Mouse (Mus musculus) heart, postnatal 10 days (tissue): ENCODE measurements around the gene Sbf2. TPM values are rescaled to one million over a fixed set of nuclear protein-coding genes. Genes with fewer than 3 reads are reported as not detected.
"Not testable (repeated sequence)": the region's sequence is repeated elsewhere in the genome, so short reads cannot be mapped to it uniquely, and the experiment has no call there.

ENCODE experiments used
- DNase-seq, 2 experiments: peaks; one replicate each; pipeline ENCODE4 v3.0.0; 2021
- intact Hi-C: fragments of 180-260 bp; cut with DNase I; formaldehyde crosslinking; loops from one replicate; pipeline ENCODE4 v1.15.1; 2025
- total RNA-seq, 2 experiments: library from RNA; stranded (reverse); gene quantifications; 2 replicates each; pipeline ENCODE4 v1.2.3; 2021

Sbf2 gene
- total RNA-seq, result 10 to 100 TPM; 58.8 to 64.6 TPM

DNA sequence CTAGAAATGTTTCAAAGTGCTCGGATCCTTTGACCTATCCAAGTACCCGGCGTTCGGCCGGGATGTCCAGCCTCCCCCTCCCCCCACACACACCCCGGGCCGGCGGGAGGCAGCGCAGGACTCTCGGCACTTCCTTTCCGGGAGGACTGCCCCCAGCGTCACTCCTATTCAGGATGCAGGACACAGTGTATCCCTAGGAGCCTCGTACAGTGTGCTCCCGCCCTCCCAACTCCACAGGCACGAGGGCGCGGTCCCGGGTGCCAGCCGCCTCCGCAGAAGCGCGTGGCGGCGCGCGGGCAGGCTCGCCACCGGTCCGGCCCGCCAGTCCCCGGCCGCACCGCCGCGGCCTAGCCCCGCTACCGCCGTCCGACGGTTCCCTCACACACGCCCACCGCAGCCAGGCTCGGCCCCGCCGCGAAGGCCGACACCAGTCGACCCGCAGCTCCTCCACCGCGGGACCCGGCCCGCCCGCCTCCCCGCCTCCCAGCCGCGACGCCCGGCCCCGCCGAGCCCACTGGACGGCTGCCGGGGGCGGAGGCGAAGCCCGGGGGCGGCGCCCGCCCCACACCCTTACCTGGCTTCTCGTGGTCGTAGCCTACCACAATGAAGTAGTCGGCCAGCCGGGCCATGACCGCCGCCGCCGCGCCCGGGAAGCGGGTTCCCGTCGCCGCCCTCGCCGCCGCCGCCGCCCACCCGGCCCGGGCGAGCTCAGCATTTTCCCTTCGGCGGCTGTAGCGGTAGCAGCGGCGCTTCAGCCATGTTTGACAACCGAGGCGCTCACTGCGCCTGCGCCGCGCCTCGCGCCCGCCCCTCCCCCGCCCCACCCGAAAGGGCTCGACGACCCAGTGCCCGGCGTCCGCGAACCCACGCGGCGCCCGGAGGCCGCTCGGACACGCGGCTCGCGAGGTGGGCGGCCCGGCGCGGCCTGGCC is at the start of gene Sbf2:
TSS of gene Sbf2 (minus strand) at position 790 of the 931 bp plus-strand sequence.
- intact Hi-C loops, result loop anchor here (2.0 kb wide), 1 partner anchor 14 kb away; no protein-coding TSS in a partner anchor

DNA sequence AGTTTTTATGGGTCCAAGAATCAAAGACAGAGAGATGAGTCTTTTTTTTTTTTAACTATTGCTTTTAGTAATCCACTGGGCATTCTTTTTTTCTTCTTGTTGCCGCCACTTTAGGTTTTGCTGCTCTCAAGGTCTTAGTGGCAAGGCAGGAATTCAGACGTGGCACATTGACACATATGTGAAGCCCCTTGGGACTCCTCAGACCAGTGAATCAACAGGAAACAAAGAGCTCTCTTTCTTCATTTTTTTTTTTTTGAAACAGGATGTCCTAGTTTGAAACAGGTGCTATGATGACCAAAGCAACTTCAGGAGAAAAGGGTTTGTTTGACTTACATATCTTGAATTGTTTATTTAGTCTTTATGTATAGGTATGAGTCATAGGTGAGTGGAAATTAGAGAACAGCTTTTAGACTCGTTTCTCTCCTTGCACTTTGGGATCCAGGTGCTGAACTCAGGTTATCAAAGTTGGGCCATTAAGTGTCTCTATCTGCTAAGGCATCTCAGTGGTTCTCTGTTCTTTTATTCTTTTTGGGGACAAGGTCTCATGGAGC is 43.7 kb upstream of the Sbf2 start:
- no peak for DNase-seq
- intact Hi-C loops, result no loop called here

More for the DNA sequence above, at the start of gene Sbf2:
- DNase-seq, result peak; percentile 90 to 91

DNA sequence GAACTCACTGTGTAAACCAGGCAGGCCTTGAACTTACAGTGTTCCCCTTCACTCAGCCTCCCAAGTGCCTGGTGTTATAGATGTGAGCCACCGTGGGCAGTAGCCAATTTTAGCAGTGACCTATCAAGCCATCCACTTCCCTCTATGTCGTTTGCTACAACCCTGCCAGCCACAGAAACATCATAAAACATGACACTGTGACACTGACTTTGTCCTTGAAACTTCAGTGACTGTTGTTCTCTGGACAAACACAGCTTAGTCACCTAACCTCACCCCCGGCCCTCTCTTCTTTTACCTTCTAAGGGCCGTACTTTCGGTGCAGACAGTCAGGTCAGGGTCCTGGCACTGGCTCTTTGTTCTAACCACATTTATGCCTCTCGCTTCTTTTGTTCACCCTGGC is 41.2 kb upstream of the Sbf2 start:
- intact Hi-C loops, result no loop called here
- DNase-seq, result no peak

DNA sequence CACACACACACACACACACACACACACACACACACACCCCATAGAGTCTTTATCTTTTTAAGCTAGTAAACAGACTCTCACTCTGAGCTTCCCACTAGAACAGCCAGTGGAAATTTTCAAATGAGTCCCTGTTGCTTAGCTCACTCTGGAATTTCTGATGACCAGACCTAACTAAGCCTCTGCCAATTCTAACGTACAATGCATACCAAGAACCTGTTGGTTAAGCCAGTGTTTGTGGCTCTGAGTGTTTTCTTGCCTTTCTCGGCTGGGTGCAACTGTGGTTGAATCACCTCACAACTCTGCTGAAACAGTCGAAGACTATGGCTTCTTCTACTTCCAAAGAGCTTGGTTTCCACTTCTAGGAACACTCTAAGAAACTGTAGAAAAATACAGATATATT is 40.5 kb upstream of the Sbf2 start:
- DNase-seq, result no peak
- intact Hi-C loops, result no loop called here

DNA sequence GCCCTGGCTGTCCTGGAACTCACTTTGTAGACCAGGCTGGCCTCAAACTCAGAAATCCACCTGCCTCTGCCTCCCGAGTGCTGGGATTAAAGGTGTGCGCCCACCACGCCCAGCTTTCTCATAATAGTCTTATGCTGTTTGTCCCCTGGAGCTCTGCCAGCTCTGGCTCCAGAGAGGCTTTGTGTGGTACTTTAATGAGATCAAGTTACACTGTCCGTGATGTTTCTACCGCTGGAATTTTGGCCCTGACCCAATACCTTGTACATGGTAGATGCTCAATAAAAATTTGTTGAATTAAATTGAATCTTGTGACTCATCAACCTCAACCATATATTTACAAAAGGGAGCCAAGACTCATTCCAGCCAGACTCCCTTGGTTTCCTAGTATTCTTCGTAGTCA is 36.4 kb upstream of the Sbf2 start:
- intact Hi-C loops, result no loop called here
- DNase-seq, result no peak

DNA sequence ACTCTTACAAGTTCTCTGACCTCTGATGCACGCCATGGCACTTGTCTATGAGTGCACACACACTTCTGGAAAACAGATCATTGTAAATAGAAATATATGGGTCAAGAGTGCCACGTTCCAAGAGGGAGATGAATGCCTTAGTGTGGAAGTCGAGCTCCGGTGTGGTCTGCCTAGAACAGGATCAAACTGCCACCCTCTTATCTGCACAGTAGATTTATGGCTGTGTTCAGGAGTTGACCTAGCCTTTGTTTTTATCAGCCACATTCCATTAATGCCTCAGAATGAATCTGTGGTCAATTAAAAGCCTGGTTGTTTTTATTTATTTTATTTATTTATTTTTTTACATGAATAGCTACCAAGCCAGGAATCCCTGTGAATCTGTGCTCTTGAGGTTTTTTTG is 35.8 kb upstream of the Sbf2 start:
- intact Hi-C loops, result no loop called here
- DNase-seq, result no peak

DNA sequence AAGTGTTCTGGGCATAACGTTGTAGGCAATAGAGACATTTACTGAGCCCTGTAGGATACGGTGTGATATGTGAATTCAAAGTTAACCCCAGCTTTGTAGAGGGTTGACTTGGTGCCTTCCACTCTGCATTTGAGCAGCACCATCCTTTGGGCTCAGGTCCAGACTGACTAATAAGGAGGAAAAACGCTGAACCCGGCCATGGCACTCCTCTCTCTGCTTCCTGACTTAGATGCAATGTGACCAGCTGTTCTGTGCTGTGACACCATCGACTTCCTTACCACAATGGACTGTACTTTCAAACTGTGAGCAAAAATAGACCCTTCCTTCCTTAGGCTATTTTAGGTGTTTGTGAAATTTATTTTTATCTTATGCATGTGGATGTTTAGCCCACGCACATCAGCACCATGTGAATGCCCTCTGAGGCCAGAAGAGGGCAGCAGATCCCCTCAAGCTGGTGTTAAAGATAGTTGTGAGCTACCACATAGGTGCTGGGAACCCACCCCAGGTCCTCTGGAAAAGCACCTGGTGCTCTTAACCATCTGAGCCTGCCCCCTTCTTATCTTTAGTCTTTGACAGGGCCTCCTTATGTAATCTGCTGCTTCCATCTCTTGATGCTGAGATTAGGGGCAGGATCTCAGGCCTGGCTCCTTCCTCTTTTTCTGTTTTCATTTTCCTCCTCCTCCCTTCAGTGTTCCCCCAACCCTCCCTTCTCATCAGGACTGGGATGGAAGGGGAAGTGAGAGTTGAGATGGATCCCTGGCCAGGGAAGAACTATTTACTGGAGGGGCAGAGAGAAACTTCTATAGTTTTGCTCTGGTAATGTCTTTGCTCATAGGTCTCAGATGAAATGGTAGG is 34.6 kb upstream of the Sbf2 start:
- DNase-seq, result no peak
- intact Hi-C loops, result loop anchor here (2.0 to 5.0 kb wide), 2 partner anchors 39 to 153 kb away; no protein-coding TSS in a partner anchor

DNA sequence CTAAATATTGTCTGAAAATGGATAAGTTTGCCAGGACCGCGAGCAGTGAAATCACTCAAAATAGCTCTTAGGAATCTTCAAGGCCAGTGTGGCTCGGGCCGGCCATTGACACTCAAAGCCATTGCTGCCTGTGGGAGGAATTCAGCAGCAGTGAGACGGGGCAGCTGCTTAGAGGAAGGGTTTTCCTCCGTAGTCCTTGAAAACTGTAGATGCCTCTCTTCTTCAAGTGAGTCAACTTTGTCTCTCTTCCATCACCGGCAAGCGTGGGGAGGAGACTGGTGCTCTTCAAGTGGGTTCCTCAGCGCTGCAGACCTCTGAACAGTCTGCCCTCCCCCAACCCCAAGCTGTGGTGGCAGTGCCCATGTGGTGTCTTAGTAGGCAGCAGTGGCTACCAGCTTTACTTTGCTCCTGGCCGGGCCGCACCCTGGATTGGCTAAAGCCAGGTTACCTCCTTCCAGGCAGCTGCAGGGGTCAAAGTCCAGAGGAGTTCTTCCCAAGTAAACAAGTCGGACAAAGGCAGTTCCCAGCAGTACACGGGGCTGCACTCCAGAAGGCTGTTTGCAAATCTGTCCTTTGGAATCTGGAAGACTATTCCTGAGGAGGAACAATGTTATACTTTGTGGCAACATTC is 33.8 kb upstream of the Sbf2 start:
- intact Hi-C loops, result loop anchor here (2.0 to 5.0 kb wide), 2 partner anchors 40 to 154 kb away; no protein-coding TSS in a partner anchor
- peak; percentile 59 to 71 for DNase-seq

DNA sequence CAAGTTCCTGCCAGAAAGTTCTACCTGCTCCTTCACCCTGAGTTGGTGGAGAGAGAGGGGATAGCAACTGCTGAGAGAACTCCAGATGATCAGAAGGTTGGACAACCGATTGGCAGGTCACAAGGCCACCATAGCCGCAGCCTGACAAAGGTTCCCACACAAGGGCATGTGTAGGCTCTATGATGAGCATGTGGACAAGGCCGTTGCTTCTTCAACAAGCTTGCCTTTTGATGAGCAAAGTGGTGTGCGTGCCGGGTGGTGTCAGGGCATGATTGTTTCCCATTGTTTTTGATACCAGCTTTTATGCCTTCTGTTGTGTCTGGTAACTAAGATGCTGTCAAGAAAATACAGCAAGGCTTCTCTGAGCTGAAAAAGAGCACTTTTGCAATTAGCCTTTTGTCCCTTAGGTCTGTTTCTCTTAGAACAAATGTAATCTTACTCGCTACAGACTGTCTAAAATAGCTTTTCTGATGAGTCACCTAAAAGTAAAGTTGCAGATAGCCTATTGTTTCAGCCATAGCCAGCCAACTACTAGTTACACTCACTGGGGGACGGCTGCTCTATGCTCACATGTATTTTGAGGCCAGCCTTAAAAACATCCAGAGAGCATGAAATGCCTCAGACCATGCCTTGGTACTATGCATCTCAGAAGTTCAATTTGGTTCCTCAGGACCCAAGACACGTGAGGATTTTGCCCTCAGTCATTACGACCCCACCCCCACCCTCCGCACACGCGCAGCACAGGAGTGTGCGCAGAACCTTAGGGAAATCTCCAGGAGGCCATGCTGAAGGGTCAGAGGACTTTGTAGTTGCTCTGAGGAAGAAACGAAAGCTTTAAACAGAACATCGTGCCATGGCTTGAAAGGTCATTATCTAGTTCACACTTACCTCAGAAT is 33.1 kb upstream of the Sbf2 start:
- intact Hi-C loops, result loop anchor here (2.0 to 5.0 kb wide), 2 partner anchors 41 to 154 kb away; no protein-coding TSS in a partner anchor
- no peak for DNase-seq

DNA sequence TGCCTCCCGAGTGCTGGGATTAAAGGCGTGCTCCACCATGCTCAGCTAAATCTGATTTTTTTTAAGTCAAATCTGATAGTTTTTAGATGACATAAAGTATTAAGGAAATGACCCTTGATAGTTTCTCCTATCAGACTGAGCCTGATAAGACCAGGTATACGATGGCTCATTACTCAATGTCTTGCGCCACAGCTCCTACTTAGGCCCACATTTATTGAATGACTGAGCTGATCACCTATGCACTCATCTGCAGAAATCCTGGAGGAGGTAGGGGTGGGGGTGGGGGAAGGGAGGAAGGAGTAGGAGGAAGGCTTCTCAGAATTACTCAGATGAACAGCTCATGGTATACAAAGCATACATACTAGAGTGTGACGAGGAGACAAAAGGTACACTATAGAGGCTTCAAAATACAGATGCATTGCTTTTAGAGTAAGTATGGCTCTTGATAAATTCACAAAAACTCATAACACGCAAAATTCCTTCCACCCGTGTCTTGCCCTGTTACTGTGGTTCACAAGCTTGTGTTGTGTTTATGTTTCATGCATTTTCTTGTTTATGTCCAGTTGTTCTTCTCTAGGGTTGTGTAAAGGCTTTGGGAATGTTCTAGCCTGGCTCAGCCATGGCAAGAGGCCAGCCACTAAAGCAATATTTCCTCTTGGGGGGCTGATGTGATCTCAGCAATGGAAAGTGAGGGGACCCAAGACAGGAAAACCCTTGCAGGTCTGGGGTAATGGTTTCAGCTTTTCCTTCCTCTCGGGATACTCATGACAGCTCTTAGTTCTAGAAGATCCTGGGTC is 32.1 kb upstream of the Sbf2 start:
- intact Hi-C loops, result loop anchor here (5.0 kb wide), 1 partner anchor 155 kb away; no protein-coding TSS in a partner anchor
- no peak for DNase-seq

DNA sequence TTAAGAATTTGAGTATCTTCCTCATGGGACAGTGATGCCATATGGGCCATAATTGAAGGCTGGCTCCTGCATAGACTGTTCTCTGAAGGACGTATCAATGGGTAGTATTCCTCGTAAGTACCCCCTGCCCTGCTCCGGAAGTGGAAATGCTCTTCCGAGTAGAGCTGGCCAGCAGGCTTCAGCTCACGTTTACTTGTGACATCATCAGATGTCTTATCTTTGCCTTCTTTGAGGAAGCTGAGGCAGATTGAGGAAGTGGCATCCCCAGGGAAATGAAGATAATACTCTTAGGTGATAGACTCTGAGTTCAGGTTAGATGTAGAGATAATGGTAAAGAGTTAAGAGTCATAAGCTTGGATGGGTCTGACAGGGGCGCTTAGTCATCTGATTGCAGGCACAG is 31.1 kb upstream of the Sbf2 start:
- intact Hi-C loops, result loop anchor here (5.0 kb wide), 1 partner anchor 156 kb away; no protein-coding TSS in a partner anchor
- no peak for DNase-seq

DNA sequence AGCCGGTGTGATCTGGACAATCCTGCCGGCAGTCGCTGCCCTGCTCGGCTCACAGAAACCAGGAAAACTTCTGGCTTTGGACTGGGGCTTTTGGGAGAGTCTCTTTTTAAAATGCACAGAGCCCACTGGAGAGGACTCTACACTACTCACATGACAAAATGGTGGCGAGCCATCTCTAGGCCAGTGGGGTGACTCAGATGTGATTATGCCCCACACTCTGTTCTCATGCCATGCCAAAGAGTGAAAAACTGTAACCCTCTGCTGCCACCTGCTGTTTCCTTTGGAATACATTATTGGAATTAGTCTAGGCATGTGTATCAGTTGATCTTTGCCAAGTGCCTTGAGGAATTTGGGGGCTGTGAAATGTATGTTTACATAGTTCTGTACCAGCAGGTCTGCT is 30.6 kb upstream of the Sbf2 start:
- DNase-seq, result peak; percentile 79 to 87
- intact Hi-C loops, result loop anchor here (5.0 kb wide), 1 partner anchor 157 kb away; no protein-coding TSS in a partner anchor

DNA sequence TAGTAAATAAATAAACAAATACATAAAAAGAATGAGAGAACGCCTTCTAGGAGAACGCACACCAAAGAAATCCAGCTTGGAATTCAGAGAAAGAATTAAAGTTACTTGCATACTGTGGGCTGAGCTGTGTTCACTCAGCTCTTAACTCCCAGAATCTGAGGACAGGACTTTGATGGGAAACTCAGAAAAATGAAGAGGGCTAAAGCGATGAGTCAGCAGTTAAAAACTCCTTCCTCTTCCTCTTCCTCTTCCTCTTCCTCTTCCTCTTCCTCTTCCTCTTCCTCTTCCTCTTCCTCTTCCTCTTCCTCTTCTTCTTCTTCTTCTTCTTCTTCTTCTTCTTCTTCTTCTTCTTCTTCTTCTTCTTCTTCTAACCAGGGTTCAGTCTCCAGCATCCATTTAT is 25.2 kb upstream of the Sbf2 start:
- intact Hi-C loops, DNase-seq: not testable (repeated sequence)

DNA sequence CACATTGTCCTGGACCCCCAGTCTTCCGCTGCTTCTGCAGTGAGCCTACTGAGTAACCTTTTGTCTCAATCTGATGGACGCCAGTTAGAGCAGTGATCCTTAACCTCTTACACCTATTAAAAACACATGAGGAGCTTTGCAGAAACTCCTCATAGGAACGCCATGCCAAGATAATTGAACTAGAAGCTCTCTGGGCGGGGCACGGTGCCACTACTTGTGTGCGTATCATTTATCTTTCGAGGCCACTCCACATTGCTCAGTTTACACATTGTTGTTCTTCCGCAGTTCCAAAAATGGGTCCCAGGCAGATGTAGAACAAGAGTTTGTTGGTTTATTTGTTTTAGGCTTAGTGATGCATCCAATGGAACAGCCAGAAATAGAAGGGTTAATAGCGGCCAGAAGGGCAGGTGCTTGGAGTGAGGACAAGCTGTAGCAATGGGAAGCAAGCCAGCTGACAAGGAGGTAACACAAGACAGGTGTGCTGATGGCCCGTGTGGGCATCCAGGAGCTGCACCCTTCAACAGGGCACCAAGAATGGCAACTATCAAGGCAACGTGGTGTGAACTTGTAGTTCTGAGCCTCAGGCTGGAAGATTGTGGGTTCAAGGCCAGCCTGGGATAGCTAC is 24.7 kb upstream of the Sbf2 start:
- no peak for DNase-seq
- intact Hi-C loops, result no loop called here

DNA sequence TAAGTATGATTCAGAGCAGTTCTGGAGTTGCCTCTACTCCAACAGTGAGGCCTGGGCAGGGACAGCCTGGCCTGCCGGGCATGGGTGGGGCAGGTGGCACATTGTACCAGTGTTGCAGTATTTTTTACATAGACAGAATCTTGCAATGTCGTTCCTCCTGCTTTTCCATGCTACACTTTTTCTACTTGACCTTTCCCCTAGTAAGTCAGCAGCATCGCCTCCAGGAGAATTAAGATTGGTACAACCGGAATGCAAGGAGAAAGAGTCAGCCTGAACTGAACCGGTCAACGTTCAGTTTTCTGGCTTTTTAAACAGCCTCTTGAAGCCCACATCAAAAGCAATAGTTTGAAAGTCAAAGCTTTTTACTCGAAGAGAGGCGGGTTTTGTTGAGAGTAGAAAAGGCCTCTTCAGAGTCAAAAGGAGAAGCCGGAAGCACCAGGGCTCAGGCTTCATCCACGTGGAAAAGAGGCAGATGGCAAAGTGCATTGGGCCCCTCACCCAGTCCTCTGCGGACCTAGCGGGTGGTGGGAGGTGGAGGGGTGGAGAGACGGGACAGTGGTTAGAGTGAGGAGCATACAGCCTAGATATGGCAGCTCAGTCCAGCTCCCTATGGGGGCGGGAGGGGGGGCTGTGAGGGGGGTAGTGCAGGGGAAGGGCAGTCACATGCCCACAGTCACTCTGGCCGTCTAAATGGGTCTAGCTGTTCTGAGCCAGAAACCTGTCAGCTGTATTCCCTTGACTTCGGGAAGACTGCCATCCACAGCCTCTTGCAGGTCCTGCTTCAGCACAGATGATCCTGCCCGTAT is 23.8 kb upstream of the Sbf2 start:
- intact Hi-C loops, result no loop called here

DNA sequence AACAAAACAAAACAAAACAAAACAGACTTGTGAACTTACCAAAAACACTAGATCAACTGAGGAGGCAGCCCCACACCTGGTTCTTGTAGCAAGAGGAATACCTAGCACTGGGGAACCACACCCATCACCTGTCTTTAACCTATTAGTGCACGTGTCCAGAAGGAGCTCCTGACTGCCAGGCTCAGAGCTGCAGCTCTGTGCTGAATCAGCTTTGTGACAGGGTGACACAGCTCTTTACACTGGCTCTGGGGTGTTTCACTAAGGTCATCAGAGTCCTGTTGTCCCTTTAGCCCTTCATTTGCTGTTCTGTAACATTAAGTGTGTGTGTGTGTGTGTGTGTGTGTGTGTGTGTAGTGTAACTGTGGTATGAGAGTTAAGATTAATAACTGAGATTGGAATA is 21.8 kb upstream of the Sbf2 start:
- intact Hi-C loops, result no loop called here
- no peak for DNase-seq

More for the DNA sequence above, 23.8 kb upstream of the Sbf2 start:
- peak; percentile 56 to 72 for DNase-seq

DNA sequence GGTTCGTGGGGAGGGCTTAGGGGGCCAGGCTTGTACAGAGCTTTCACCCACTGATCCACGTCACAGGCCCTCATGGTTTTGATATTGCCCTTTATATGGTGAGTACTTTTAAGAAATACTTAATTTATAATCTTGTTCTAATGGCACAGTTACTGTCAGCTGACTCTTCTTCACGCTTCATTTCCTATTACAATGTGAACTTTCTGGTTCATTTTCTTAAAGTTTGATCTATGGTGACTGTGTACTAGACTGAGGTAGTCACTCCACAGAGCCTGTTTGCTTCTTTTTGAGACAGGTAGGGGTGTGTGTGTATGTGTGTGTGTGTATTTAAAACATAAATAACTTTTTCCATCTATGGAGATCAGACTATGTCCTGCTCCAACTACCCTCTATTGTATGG is 21.2 kb upstream of the Sbf2 start:
- DNase-seq, result no peak
- intact Hi-C loops, result no loop called here
